Mouse (Mus musculus) hindbrain, embryonic 14.5 days (tissue): ENCODE data around the gene Fbxw9. TPM values are rescaled to one million over a fixed set of nuclear protein-coding genes. Genes with fewer than 3 reads are reported as not detected.

Experiments
- ATAC-seq: fragments of 200-750 bp; cut with Nextera tagmentation; 2 replicates; pipeline ENCODE4 v1.8.0; 2017; ENCODE audit warnings: moderate number of reproducible peaks, mild to moderate bottlenecking, moderate TSS enrichment, moderate library complexity; ENCODE audit not compliant: low FRiP score
- DNase-seq: peaks from one replicate; pipeline ENCODE4 v3.0.0-alpha.2; 2015; ENCODE audit warnings: low spot score
- H3K27ac ChIP-seq: fragments of 300-500 bp; sonication (generic); 2 replicates; pipeline ENCODE4 v1.5.1; 2014; ENCODE audit warnings: mild to moderate bottlenecking, moderate library complexity
- H3K27me3 ChIP-seq: fragments of 300-500 bp; sonication (generic); 2 replicates; pipeline ENCODE4 v1.6.1; 2014; ENCODE audit warnings: mild to moderate bottlenecking, low read length, mixed read lengths; ENCODE audit not compliant: control insufficient read depth, insufficient read depth
- H3K36me3 ChIP-seq: fragments of 300-500 bp; sonication (generic); replicated peaks from 2 replicates; pipeline ENCODE4 v1.6.1; 2014; ENCODE audit not compliant: control insufficient read depth, insufficient read depth
- H3K4me1 ChIP-seq: fragments of 300-500 bp; sonication (generic); replicated peaks from 2 replicates; pipeline ENCODE4 v1.6.1; 2014; ENCODE audit warnings: antibody characterized with exemption, low read length, mixed read lengths; ENCODE audit not compliant: control insufficient read depth, insufficient read depth
- H3K4me2 ChIP-seq: fragments of 300-500 bp; sonication (generic); replicated peaks from 2 replicates; pipeline ENCODE4 v1.6.1; 2014; ENCODE audit warnings: mild to moderate bottlenecking, moderate library complexity
- H3K4me3 ChIP-seq: fragments of 300-500 bp; sonication (generic); replicated peaks from 2 replicates; pipeline ENCODE4 v1.5.1; 2014; ENCODE audit warnings: mild to moderate bottlenecking, low read length
- H3K9ac ChIP-seq: fragments of 300-500 bp; sonication (generic); 2 replicates; pipeline ENCODE4 v1.6.1; 2014
- H3K9me3 ChIP-seq: fragments of 300-500 bp; sonication (generic); 2 replicates; pipeline ENCODE4 v1.6.1; 2016; ENCODE audit warnings: low read length; ENCODE audit not compliant: control insufficient read depth
- WGBS: fragments of 180-500 bp; shearing (Covaris S2); extraction: QIAGEN DNeasy Blood & Tissue Kit; methylation state at CpG from one replicate; pipeline ENCODE4 v1.1.7; 2014; 5-methylcytosine and 5-hydroxymethylcytosine counted together
- microRNA-seq: library from miRNA; unstranded; fragments of <30 nt; microRNA quantifications from one replicate; pipeline ENCODE4, GENCODE M21; 2016
- polyA plus RNA-seq: library from polyadenylated mRNA; unstranded; fragments of >200 nt; fragmentation: Nextera tagmentation; extraction: Ambion mirVana; gene quantifications from 2 replicates; pipeline ENCODE4 v1.2.1, GENCODE M21; 2014

Gene Fbxw9
- polyA plus RNA-seq, 1 experiment from 2014 or later: 68.9 TPM

- Histone ChIP-seq H3K27me3 (no peaks in the 10 kb centered on the region), H3K4me2 (no peak overlapping the region), H3K36me3 (peaks cover 15% of the 10 kb centered on the region), H3K4me1 (0 out of 2 replicates have a peak, but pooled peaks cover 3% of the 10 kb centered on the region), H3K4me3 (no peak overlapping the region), H3K27ac (no peak overlapping the region), H3K9ac (no peak overlapping the region), H3K9me3 (no peaks in the 10 kb centered on the region)
- WGBS: 75% methylated on average over 4 of the region's 4 CpGs
- ATAC-seq (no peak), DNase-seq (no peak)
Observed at GRCm38 (mm10) chr8:85115501-85115900, 55.6 kb downstream of the Fbxw9 start.

Small RNA genes lying within 50 kb of the gene (microRNA-seq; reads per million reads assigned to microRNA genes)
- gene Gm23388 (0.65 reads per million), gene Mir7070 (0.81 reads per million)

Other genes with a start within 250 kb of the Fbxw9 start
- gene Dand5, start 237.2 kb upstream of the Fbxw9 start, polyA plus RNA-seq: 13.5 and 14.6 TPM in 2 replicates
- 35.0 and 37.4 TPM in 2 replicates for gene Gadd45gip1, start 228.5 kb upstream of the Fbxw9 start, polyA plus RNA-seq
- gene Rad23a, start 219.4 kb upstream of the Fbxw9 start, polyA plus RNA-seq: 75.7 and 81.1 TPM in 2 replicates
- 574 and 709 TPM in 2 replicates for gene Calr, start 213.1 kb upstream of the Fbxw9 start, polyA plus RNA-seq
- gene Farsa, start 203.1 kb upstream of the Fbxw9 start, polyA plus RNA-seq: 87.8 and 93.4 TPM in 2 replicates
- gene Syce2, start 187.9 kb upstream of the Fbxw9 start, polyA plus RNA-seq: 27.7 and 32.5 TPM in 2 replicates
- 25.6 and 29.8 TPM in 2 replicates for gene Gcdh, start 166.1 kb upstream of the Fbxw9 start, polyA plus RNA-seq
- 0.70 and 0.91 TPM in 2 replicates for gene Klf1, start 158.1 kb upstream of the Fbxw9 start, polyA plus RNA-seq
- gene Dnase2a, start 151.5 kb upstream of the Fbxw9 start, polyA plus RNA-seq: 3.3 and 6.0 TPM in 2 replicates
- 69.7 and 76.5 TPM in 2 replicates for gene Mast1, start 122.7 kb upstream of the Fbxw9 start, polyA plus RNA-seq
- gene Rtbdn, start 113.1 kb upstream of the Fbxw9 start, polyA plus RNA-seq: 1.1 and 1.8 TPM in 2 replicates
- not detected in 2 replicates for gene Gm49661, start 90.6 kb upstream of the Fbxw9 start, polyA plus RNA-seq
- 1,143 and 1,221 TPM in 2 replicates for gene Prdx2, start 90.5 kb upstream of the Fbxw9 start, polyA plus RNA-seq
- gene Rnaseh2a, start 90.3 kb upstream of the Fbxw9 start, polyA plus RNA-seq: 47.8 and 48.4 TPM in 2 replicates
- 6.0 and 6.2 TPM in 2 replicates for gene Junb, start 81.3 kb upstream of the Fbxw9 start, polyA plus RNA-seq
- 24.6 and 27.3 TPM in 2 replicates for gene Hook2, start 69.5 kb upstream of the Fbxw9 start, polyA plus RNA-seq
- gene Best2, start 45.5 kb upstream of the Fbxw9 start, polyA plus RNA-seq: not detected in 2 replicates
- gene Asna1, start 34.8 kb upstream of the Fbxw9 start, polyA plus RNA-seq: 121 and 137 TPM in 2 replicates
- 162 and 165 TPM in 2 replicates for gene Trir, start 33.2 kb upstream of the Fbxw9 start, polyA plus RNA-seq
- 42.4 and 46.4 TPM in 2 replicates for gene Tnpo2, start 23.1 kb upstream of the Fbxw9 start, polyA plus RNA-seq
- 1.4 TPM in 1 of 2 replicates, not detected in the other for gene Gm5741, start 7.9 kb downstream of the Fbxw9 start, polyA plus RNA-seq
- 105 and 113 TPM in 2 replicates for gene Dhps, start 11.7 kb downstream of the Fbxw9 start, polyA plus RNA-seq
- 119 and 136 TPM in 2 replicates for gene Wdr83os, start 20.7 kb downstream of the Fbxw9 start, polyA plus RNA-seq
- gene Wdr83, start 21.3 kb downstream of the Fbxw9 start, polyA plus RNA-seq: 41.2 and 43.9 TPM in 2 replicates
- gene Man2b1, start 23.2 kb downstream of the Fbxw9 start, polyA plus RNA-seq: 17.3 and 20.1 TPM in 2 replicates
- gene Zfp791, start 63.0 kb downstream of the Fbxw9 start, polyA plus RNA-seq: 3.6 TPM in 2 replicates
- not detected in 2 replicates for gene Cks1brt, start 91.9 kb downstream of the Fbxw9 start, polyA plus RNA-seq
- gene Olfr371, start 165.9 kb downstream of the Fbxw9 start, polyA plus RNA-seq: not detected in 2 replicates
- 71.8 and 74.2 TPM in 2 replicates for gene Orc6, start 239.6 kb downstream of the Fbxw9 start, polyA plus RNA-seq
- gene Vps35, start 239.7 kb downstream of the Fbxw9 start, polyA plus RNA-seq: 179 and 200 TPM in 2 replicates